Mouse (Mus musculus) E14TG2a.4 (cell line): ENCODE measurements around the gene Stat2.

Experiments
- H3K27me3 ChIP-seq: 2 replicates; pipeline ENCODE4 v1.6.1; 2014; ENCODE audit warnings: low read length, control low read depth; ENCODE audit not compliant: insufficient read depth
- H3K36me3 ChIP-seq: 2 replicates; pipeline ENCODE4 v1.6.1; 2014; ENCODE audit warnings: low read length, control low read depth; ENCODE audit not compliant: insufficient read depth
- H3K4me1 ChIP-seq: replicated peaks from 2 replicates; pipeline ENCODE4 v1.6.1; 2014; ENCODE audit warnings: low read depth, low read length, control low read depth
- H3K4me3 ChIP-seq: replicated peaks from 2 replicates; pipeline ENCODE4 v1.5.1; 2014; ENCODE audit warnings: mild to moderate bottlenecking, low read length
- H3K9me3 ChIP-seq: 2 replicates; pipeline ENCODE4 v1.6.1; 2014; ENCODE audit warnings: low read length, control low read depth
- CTCF ChIP-seq: conservative IDR thresholded peaks from 2 replicates; pipeline ENCODE4 v1.5.1; 2014; ENCODE audit warnings: low read length
- NANOG ChIP-seq: IDR thresholded peaks from 2 replicates; pipeline ENCODE4 v1.6.1; 2014; ENCODE audit warnings: borderline replicate concordance, low read length, mixed read lengths
- POU5F1 ChIP-seq: IDR thresholded peaks from 2 replicates; pipeline ENCODE4 v1.6.1; 2014; ENCODE audit warnings: low read length, borderline replicate concordance

Stat2 gene

GRCm38 (mm10) chr10:128231697-128232419 is 38.5 kb upstream of the Stat2 start, which contains the start of gene Timeless:
Gene Timeless, plus strand, starts transcription at chr10:128232065.
- Histone ChIP-seq H3K9me3 (no peaks in the 10 kb centered on the region), H3K4me1 (peaks cover 73% of the 10 kb centered on the region), H3K4me3 (peak within 1 kb of the TSS; percentile 95), H3K27me3 (no peaks in the 10 kb centered on the region), H3K36me3 (peaks cover 26% of the 10 kb centered on the region)
- no peak for TF ChIP-seq POU5F1
- TF ChIP-seq NANOG = no peak
- TF ChIP-seq CTCF = no peak

DNA sequence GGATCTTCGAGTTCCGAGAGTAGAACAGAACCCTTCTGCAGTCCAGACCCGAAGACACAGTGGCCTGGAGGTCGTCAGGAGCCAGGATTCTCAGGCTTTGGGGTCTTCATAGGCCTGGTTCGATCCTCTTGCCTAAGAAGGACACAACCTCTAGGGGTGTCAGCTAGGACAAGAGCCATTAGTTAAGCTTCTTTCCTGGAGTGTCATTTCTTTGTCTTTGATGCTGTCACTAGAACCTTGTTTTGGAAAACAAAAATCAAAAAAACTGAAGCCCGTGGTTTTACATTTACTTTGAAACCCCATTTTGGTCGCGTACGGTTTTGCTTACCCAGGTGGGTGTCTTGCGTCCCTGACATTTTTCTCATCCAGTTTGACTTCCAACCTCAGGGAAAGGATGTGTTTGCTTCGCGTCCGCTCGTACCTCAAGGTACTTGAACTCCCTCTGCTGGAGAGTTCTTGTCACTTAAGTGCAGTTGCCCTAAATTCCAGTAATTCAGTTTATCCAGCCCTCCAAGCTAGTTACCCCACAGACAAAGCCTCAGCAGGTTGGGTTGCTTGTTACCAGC is 37.9 kb upstream of the Stat2 start:
- Histone ChIP-seq H3K36me3 (peaks cover 26% of the 10 kb centered on the region), H3K27me3 (no peaks in the 10 kb centered on the region), H3K9me3 (no peaks in the 10 kb centered on the region), H3K4me3 (peak overlapping the region; percentile 95), H3K4me1 (peaks cover 68% of the 10 kb centered on the region)
- TF ChIP-seq POU5F1 (no peak), CTCF (peak; percentile 64)

GRCm38 (mm10) chr10:128236321-128236720 is 34.0 kb upstream of the Stat2 start:
- H3K4me1 ChIP-seq = peaks cover 69% of the 10 kb centered on the region
- no peaks in the 10 kb centered on the region for H3K9me3 ChIP-seq
- peaks cover 53% of the 10 kb centered on the region for H3K36me3 ChIP-seq
- no peaks in the 10 kb centered on the region for H3K27me3 ChIP-seq
- no peak for TF ChIP-seq POU5F1
- TF ChIP-seq CTCF = no peak
- TF ChIP-seq NANOG = no peak
- H3K4me3 ChIP-seq = no peak overlapping the region

DNA sequence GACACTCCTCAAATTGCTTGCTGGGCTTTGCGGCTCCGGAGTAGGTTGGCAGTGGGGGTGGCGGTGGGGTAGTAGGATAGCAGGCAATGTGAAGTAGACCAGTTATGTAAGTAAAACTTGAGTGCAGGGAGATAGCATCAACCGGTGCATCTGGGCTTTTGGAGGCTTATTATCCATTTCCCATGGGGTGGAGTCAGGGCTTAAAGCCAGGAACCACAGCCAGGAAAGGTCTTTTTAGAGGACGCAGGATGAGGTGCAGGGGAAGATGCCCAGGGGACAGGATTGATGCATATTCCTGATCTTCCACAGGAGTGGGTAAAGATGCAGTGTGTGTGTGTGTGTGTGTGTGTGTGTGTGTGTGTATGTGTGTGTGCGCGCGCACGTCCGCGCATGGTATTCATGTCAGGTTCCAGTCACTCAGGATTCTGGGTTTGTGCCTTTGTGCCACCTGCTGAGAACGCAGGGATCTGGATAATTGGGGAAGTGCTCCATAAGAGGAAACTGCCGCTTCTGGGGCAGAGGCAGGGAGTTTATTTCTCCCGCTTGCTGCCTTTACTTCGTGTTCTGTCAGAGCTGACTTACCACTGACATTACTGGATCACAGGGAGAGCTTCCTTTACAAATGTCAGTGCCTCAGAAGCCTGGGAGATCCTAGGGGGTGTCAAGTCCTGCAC is 32.4 kb upstream of the Stat2 start:
- H3K36me3 ChIP-seq = peaks cover 70% of the 10 kb centered on the region
- no peak for TF ChIP-seq CTCF
- no peak for TF ChIP-seq NANOG
- no peak for TF ChIP-seq POU5F1
- no peaks in the 10 kb centered on the region for H3K9me3 ChIP-seq
- H3K4me3 ChIP-seq = no peak overlapping the region
- no peaks in the 10 kb centered on the region for H3K27me3 ChIP-seq
- H3K4me1 ChIP-seq = peaks cover 71% of the 10 kb centered on the region

- no peak overlapping the region for H3K4me3 ChIP-seq
- H3K4me1 ChIP-seq = peaks cover 71% of the 10 kb centered on the region
- TF ChIP-seq CTCF (no peak), POU5F1 (no peak), NANOG (no peak)
- no peaks in the 10 kb centered on the region for H3K27me3 ChIP-seq
- peaks cover 76% of the 10 kb centered on the region for H3K36me3 ChIP-seq
- H3K9me3 ChIP-seq = no peaks in the 10 kb centered on the region
These were observed 31.2 kb upstream of the Stat2 start for GRCm38 (mm10) chr10:128239140-128239539.

- TF ChIP-seq CTCF = no peak
- TF ChIP-seq NANOG = no peak
- no peak for TF ChIP-seq POU5F1
- H3K4me3 ChIP-seq = no peak overlapping the region
- H3K36me3 ChIP-seq = peaks cover 77% of the 10 kb centered on the region
- peaks cover 71% of the 10 kb centered on the region for H3K4me1 ChIP-seq
- no peaks in the 10 kb centered on the region for H3K27me3 ChIP-seq
- H3K9me3 ChIP-seq = no peaks in the 10 kb centered on the region
These were observed 30.2 kb upstream of the Stat2 start for GRCm38 (mm10) chr10:128240131-128240530.

GRCm38 (mm10) chr10:128243252-128243651 is 27.1 kb upstream of the Stat2 start:
- H3K4me1 ChIP-seq = peaks cover 81% of the 10 kb centered on the region
- H3K9me3 ChIP-seq = no peaks in the 10 kb centered on the region
- H3K27me3 ChIP-seq = no peaks in the 10 kb centered on the region
- no peak for TF ChIP-seq NANOG
- TF ChIP-seq POU5F1 = no peak
- TF ChIP-seq CTCF = no peak
- no peak overlapping the region for H3K4me3 ChIP-seq
- H3K36me3 ChIP-seq = peaks cover 94% of the 10 kb centered on the region

DNA sequence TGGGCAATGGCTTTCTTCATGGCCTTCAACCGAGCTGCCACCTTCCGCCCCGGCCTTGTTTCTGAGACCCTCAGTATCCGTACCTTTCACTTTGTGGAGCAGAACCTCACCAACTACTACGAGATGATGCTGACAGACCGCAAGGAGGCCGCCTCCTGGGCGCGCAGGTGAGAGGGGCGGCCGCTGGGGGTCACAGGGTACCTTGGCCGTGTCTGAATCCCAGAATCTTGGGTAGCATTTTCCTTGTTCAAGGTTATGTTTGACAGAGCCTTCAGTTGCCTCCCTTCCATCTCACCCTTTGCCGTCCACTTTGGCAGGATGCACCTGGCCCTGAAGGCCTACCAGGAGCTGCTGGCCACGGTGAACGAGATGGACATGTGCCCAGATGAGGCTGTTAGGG is 26.2 kb upstream of the Stat2 start:
- no peaks in the 10 kb centered on the region for H3K27me3 ChIP-seq
- TF ChIP-seq CTCF = no peak; the same call in 1 of the 2 replicates
- TF ChIP-seq POU5F1 = no peak
- TF ChIP-seq NANOG = no peak
- no peak overlapping the region for H3K4me3 ChIP-seq
- H3K4me1 ChIP-seq = peaks cover 83% of the 10 kb centered on the region
- no peaks in the 10 kb centered on the region for H3K9me3 ChIP-seq
- H3K36me3 ChIP-seq = peaks cover 100% of the 10 kb centered on the region
